Mouse (Mus musculus): ENCODE measurements around the gene Krtap5-4. TPM values are rescaled to one million over a fixed set of nuclear protein-coding genes. Genes with fewer than 3 reads are reported as not detected.

Gene Krtap5-4
- total RNA-seq, 2 experiments from 2014 or later = not detected

Other genes with a start within 250 kb of the Krtap5-4 start
- 10 to 100 TPM; 39.9 to 43.0 TPM for gene Mob2, start 242.5 kb upstream of the Krtap5-4 start, total RNA-seq (2021)
- gene Dusp8, start 207.7 kb upstream of the Krtap5-4 start, total RNA-seq (2021) = 10 to 100 TPM; 29.2 to 35.4 TPM
- not detected for gene Gm45618, start 182.8 kb upstream of the Krtap5-4 start, total RNA-seq (2021)
- not detected for gene Gm39115, start 167.5 kb upstream of the Krtap5-4 start, total RNA-seq (2021)
- gene Gm45337, start 158.9 kb upstream of the Krtap5-4 start, total RNA-seq (2021) = not detected
- not detected for gene Gm29735, start 146.4 kb upstream of the Krtap5-4 start, total RNA-seq (2021)
- gene Gm4553, start 137.8 kb upstream of the Krtap5-4 start, total RNA-seq (2021) = not detected
- gene Krtap5-2, start 127.5 kb upstream of the Krtap5-4 start, total RNA-seq (2021) = not detected
- gene Gm10153, start 113.2 kb upstream of the Krtap5-4 start, total RNA-seq (2021) = not detected
- not detected for gene Krtap5-3, start 102.2 kb upstream of the Krtap5-4 start, total RNA-seq (2021)
- not detected for gene Gm7579, start 91.7 kb upstream of the Krtap5-4 start, total RNA-seq (2021)
- gene Krtap5-5, start 73.6 kb upstream of the Krtap5-4 start, total RNA-seq (2021) = not detected
- gene Gm40460, start 62.5 kb upstream of the Krtap5-4 start, total RNA-seq (2021) = not detected
- not detected for gene Gm2431, start 45.2 kb upstream of the Krtap5-4 start, total RNA-seq (2021)
- not detected for gene Gm4559, start 29.2 kb upstream of the Krtap5-4 start, total RNA-seq (2021)
- not detected for gene Krtap5-1, start 6.4 kb upstream of the Krtap5-4 start, total RNA-seq (2021)
- 1 to 10 TPM; 1.7 to 2.1 TPM for gene Ifitm10, start 70.2 kb downstream of the Krtap5-4 start, total RNA-seq (2021)
- 1 to 10 TPM; 2.4 to 6.7 TPM for gene Gm49369, start 79.1 kb downstream of the Krtap5-4 start, total RNA-seq (2021)
- gene Ctsd, start 84.5 kb downstream of the Krtap5-4 start, total RNA-seq (2021) = 100 to 1,000 TPM; 572 to 613 TPM
- gene Syt8, start 131.3 kb downstream of the Krtap5-4 start, total RNA-seq (2021) = not detected
- 1 to 10 TPM; 5.7 to 7.8 TPM for gene Tnni2, start 138.3 kb downstream of the Krtap5-4 start, total RNA-seq (2021)
- 10 to 100 TPM; 63.5 to 77.2 TPM for gene Lsp1, start 157.3 kb downstream of the Krtap5-4 start, total RNA-seq (2021)
- 1 to 10 TPM; 1.2 to 1.4 TPM for gene Tnnt3, start 195.3 kb downstream of the Krtap5-4 start, total RNA-seq (2021)
- 1 to 10 TPM; 2.7 to 7.4 TPM for gene Mrpl23, start 229.1 kb downstream of the Krtap5-4 start, total RNA-seq (2021)